Mouse (Mus musculus) olfactory bulb, adult 2 months (tissue): Measurements from ENCODE around the gene Dnase1l3.

Experiments
- CTCF ChIP-seq: fragments of 200-500 bp; IDR thresholded peaks from 2 replicates; pipeline ENCODE4 v1.5.1; 2012; ENCODE audit warnings: low read depth, mild to moderate bottlenecking, low read length, moderate library complexity; ENCODE audit not compliant: insufficient read depth
- POLR2A ChIP-seq: fragments of 200-500 bp; IDR thresholded peaks from 2 replicates; pipeline ENCODE4 v1.6.1; 2012; ENCODE audit warnings: mild to moderate bottlenecking, low read depth, low read length, moderate library complexity; ENCODE audit not compliant: insufficient read depth

GRCm38 (mm10) chr14:8000831-8001685 is 6.7 kb upstream of the Dnase1l3 start:
- TF ChIP-seq CTCF (no peak), POLR2A (no peak)
